Mouse (Mus musculus) erythroblast, embryonic 14.5 days (primary cell): ENCODE data around the gene Gm45837.

Source experiments
- GATA1 ChIP-seq: IDR thresholded peaks from 2 replicates; pipeline ENCODE4 v1.6.1; 2012; ENCODE audit warnings: low read length, inconsistent platforms, mixed read lengths
- TAL1 ChIP-seq: IDR thresholded peaks from 3 replicates; pipeline ENCODE4 v1.6.1; 2012; ENCODE audit warnings: low read length, inconsistent platforms, mixed read lengths

DNA sequence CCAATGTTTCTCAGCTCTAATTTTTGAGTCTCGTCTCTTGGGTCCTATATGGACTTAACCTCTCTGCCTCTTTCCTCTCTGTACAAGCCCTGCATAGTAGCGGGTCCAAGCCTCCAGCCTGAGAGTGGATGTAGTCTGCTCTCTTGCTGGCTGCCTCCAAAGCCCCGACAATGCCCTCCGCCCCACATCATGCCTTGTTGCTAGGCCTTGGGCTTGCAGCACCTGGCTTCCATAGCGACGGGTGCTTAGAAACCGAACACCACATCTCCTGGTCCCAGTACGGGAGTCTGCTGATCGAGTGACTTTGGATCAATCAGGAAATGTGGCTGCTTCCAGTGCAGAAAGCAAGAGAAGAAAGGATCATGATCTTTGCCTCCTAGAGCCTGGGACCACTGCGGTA lies 32.4 kb downstream of the Gm45837 start:
- TF ChIP-seq GATA1 (no peak), TAL1 (no peak)
